Comparison of ENCODE assay signal across 11 mouse cellular contexts in genomic region chr19:47485997-47486566, GRCm38 (mm10). TPM values are rescaled to one million over a fixed set of nuclear protein-coding genes. Genes with fewer than 3 reads are reported as not detected.
DNase-seq lines count a peak whose midpoint lies in the region; ATAC-seq and TF ChIP-seq lines count a peak whose summit lies in the region.
"Had no signal": no experiment of that assay in that cellular context is flagged by ENCODE, and none has a peak within 500 bp of the region (broad histone marks: within the 10 kb centered on the region; RNA-seq: fewer than 3 reads in every experiment).

No protein-coding gene starts in this region.

- no peak for TF ChIP-seq CTCF in heart, postnatal 0 days (IDR thresholded peaks at IDR 0.05; ENCODE audit: low read depth)

- no peaks in the 10 kb centered on the region for H3K9me3 ChIP-seq in forebrain, embryonic 12.5 days
- H3K9me3 ChIP-seq in forebrain, embryonic 15.5 days: 0 out of 2 replicates have a peak, but pooled peaks cover 3% of the 10 kb centered on the region
- no peaks in the 10 kb centered on the region for H3K9me3 ChIP-seq in midbrain, embryonic 14.5 days (ENCODE audit: control insufficient read depth, low read length)
- H3K9me3 ChIP-seq in midbrain, embryonic 11.5 days (ENCODE audit: control insufficient read depth, low read length): no peaks in the 10 kb centered on the region
- peaks cover 10% of the 10 kb centered on the region for H3K9me3 ChIP-seq in heart, postnatal 0 days (replicated peaks; ENCODE audit: control insufficient read depth, low read length)
- H3K9me3 ChIP-seq in stomach, embryonic 16.5 days (replicated peaks; ENCODE audit: control insufficient read depth, low read length): peaks cover 7% of the 10 kb centered on the region; the same call in 1 of the 2 replicates

- WGBS in forebrain, embryonic 12.5 days: 57% methylated on average over 9 of the region's 9 CpGs
- 43% methylated on average over 9 of the region's 9 CpGs for WGBS in forebrain, embryonic 15.5 days
- WGBS in midbrain, embryonic 14.5 days: 45% methylated on average over 9 of the region's 9 CpGs
- WGBS in midbrain, embryonic 11.5 days: 52% methylated on average over 9 of the region's 9 CpGs
- WGBS in heart, postnatal 0 days: 6% methylated on average over 9 of the region's 9 CpGs
- 24% methylated on average over 9 of the region's 9 CpGs for WGBS in stomach, embryonic 16.5 days

- ATAC-seq in forebrain, embryonic 12.5 days (ENCODE audit: low FRiP score): no peak
- no peak for ATAC-seq in forebrain, embryonic 15.5 days (replicated peaks)
- ATAC-seq in midbrain, embryonic 14.5 days (ENCODE audit: low FRiP score, low TSS enrichment): no peak
- ATAC-seq in midbrain, embryonic 11.5 days (ENCODE audit: low FRiP score): no peak
- ATAC-seq in heart, postnatal 0 days (ENCODE audit: insufficient read depth, low read depth): peak; percentile 91
- peak; percentile 84 for ATAC-seq in stomach, embryonic 16.5 days (ENCODE audit: insufficient read depth, low FRiP score)
- ATAC-seq in activated CD4-positive, CD25-positive, alpha-beta regulatory T cell, adult 4 months: no peak

- no peaks in the 10 kb centered on the region for H3K27me3 ChIP-seq in forebrain, embryonic 12.5 days
- no peaks in the 10 kb centered on the region for H3K27me3 ChIP-seq in forebrain, embryonic 15.5 days
- H3K27me3 ChIP-seq in midbrain, embryonic 14.5 days (ENCODE audit: control insufficient read depth, insufficient read depth, low read length): no peaks in the 10 kb centered on the region
- H3K27me3 ChIP-seq in midbrain, embryonic 11.5 days (ENCODE audit: control insufficient read depth, insufficient read depth, low read length): no peaks in the 10 kb centered on the region
- no peaks in the 10 kb centered on the region for H3K27me3 ChIP-seq in heart, postnatal 0 days (ENCODE audit: control insufficient read depth, insufficient read depth, low read length)
- H3K27me3 ChIP-seq in stomach, embryonic 16.5 days (ENCODE audit: control insufficient read depth, insufficient read depth, low read length): no peaks in the 10 kb centered on the region
- H3K27me3 ChIP-seq: liver, embryonic 15.5 days had no signal

- H3K36me3 ChIP-seq in forebrain, embryonic 12.5 days (replicated peaks): no peaks in the 10 kb centered on the region
- H3K36me3 ChIP-seq in forebrain, embryonic 15.5 days: no peaks in the 10 kb centered on the region
- no peaks in the 10 kb centered on the region for H3K36me3 ChIP-seq in midbrain, embryonic 14.5 days (ENCODE audit: control insufficient read depth, insufficient read depth, low read length)
- no peaks in the 10 kb centered on the region for H3K36me3 ChIP-seq in midbrain, embryonic 11.5 days (ENCODE audit: control insufficient read depth, insufficient read depth, low read length)
- H3K36me3 ChIP-seq in heart, postnatal 0 days (replicated peaks; ENCODE audit: control insufficient read depth, insufficient read depth, low read length): no peaks in the 10 kb centered on the region
- H3K36me3 ChIP-seq in stomach, embryonic 16.5 days (ENCODE audit: control insufficient read depth, insufficient read depth, low read length): no peaks in the 10 kb centered on the region
- H3K36me3 ChIP-seq: liver, embryonic 15.5 days had no signal

- TF ChIP-seq EP300 in heart, postnatal 0 days (IDR thresholded peaks at IDR 0.05; ENCODE audit: low read depth): no peak

- no peak overlapping the region for H3K4me2 ChIP-seq in forebrain, embryonic 12.5 days
- no peak overlapping the region for H3K4me2 ChIP-seq in forebrain, embryonic 15.5 days (replicated peaks)
- H3K4me2 ChIP-seq in midbrain, embryonic 14.5 days (ENCODE audit: low read length): no peak overlapping the region
- no peak overlapping the region for H3K4me2 ChIP-seq in midbrain, embryonic 11.5 days
- peak overlapping the region; percentile 52 for H3K4me2 ChIP-seq in heart, postnatal 0 days (ENCODE audit: low read depth, low read length)
- peak overlapping the region; percentile 28; the same call in 1 of the 2 replicates for H3K4me2 ChIP-seq in stomach, embryonic 16.5 days (ENCODE audit: low read depth, low read length)
- H3K4me2 ChIP-seq: liver, embryonic 15.5 days had no signal

- peak overlapping the region; percentile 37; the same call in 1 of the 2 replicates for H3K27ac ChIP-seq in forebrain, embryonic 12.5 days
- no peak overlapping the region for H3K27ac ChIP-seq in forebrain, embryonic 15.5 days (replicated peaks)
- H3K27ac ChIP-seq in midbrain, embryonic 14.5 days (replicated peaks; ENCODE audit: low read depth, low read length): no peak overlapping the region
- no peak overlapping the region for H3K27ac ChIP-seq in midbrain, embryonic 11.5 days (ENCODE audit: low read depth, low read length)
- H3K27ac ChIP-seq in heart, postnatal 0 days (ENCODE audit: low read depth): peak overlapping the region; percentile 91
- peak overlapping the region; percentile 77 for H3K27ac ChIP-seq in stomach, embryonic 16.5 days (ENCODE audit: low read length)
- H3K27ac ChIP-seq: liver, embryonic 15.5 days had no signal

- H3K4me3 ChIP-seq in forebrain, embryonic 12.5 days (replicated peaks): no peak overlapping the region
- no peak overlapping the region for H3K4me3 ChIP-seq in forebrain, embryonic 15.5 days
- H3K4me3 ChIP-seq in midbrain, embryonic 14.5 days (replicated peaks; ENCODE audit: low read depth, low read length): no peak overlapping the region
- H3K4me3 ChIP-seq in midbrain, embryonic 11.5 days (ENCODE audit: low read depth, low read length): no peak overlapping the region
- peak overlapping the region; percentile 13 for H3K4me3 ChIP-seq in heart, postnatal 0 days (ENCODE audit: low read depth, low read length)
- H3K4me3 ChIP-seq in stomach, embryonic 16.5 days (replicated peaks; ENCODE audit: low read length): no peak overlapping the region
- H3K4me3 ChIP-seq: liver, embryonic 15.5 days had no signal

- H3K4me1 ChIP-seq in forebrain, embryonic 12.5 days: peaks cover 13% of the 10 kb centered on the region
- no peaks in the 10 kb centered on the region for H3K4me1 ChIP-seq in forebrain, embryonic 15.5 days
- peaks cover 5% of the 10 kb centered on the region; the same call in 1 of the 2 replicates for H3K4me1 ChIP-seq in midbrain, embryonic 14.5 days (ENCODE audit: control insufficient read depth, insufficient read depth, low read length)
- no peaks in the 10 kb centered on the region for H3K4me1 ChIP-seq in midbrain, embryonic 11.5 days (ENCODE audit: control insufficient read depth, insufficient read depth, low read length)
- H3K4me1 ChIP-seq in heart, postnatal 0 days (ENCODE audit: control insufficient read depth, insufficient read depth): peaks cover 7% of the 10 kb centered on the region; the same call in 1 of the 2 replicates
- peaks cover 3% of the 10 kb centered on the region; the same call in 1 of the 2 replicates for H3K4me1 ChIP-seq in stomach, embryonic 16.5 days (ENCODE audit: control insufficient read depth, insufficient read depth, low read length)
- H3K4me1 ChIP-seq: liver, embryonic 15.5 days had no signal

- DNase-seq in midbrain, embryonic 14.5 days: peak; percentile 35
- DNase-seq in midbrain, embryonic 11.5 days (ENCODE audit: low spot score, missing footprints): no peak
- DNase-seq in heart, postnatal 0 days (ENCODE audit: low spot score): peak; percentile 94
- no peak for DNase-seq in thymus, postnatal 10 days (ENCODE audit: low spot score in 2 of 2)
- DNase-seq: embryo, embryonic 11 days; thymus, postnatal 4 days had no signal

- no peak overlapping the region for H3K9ac ChIP-seq in forebrain, embryonic 12.5 days
- H3K9ac ChIP-seq in forebrain, embryonic 15.5 days (replicated peaks): no peak overlapping the region
- H3K9ac ChIP-seq in midbrain, embryonic 14.5 days (replicated peaks; ENCODE audit: low read length): no peak overlapping the region
- no peak overlapping the region for H3K9ac ChIP-seq in midbrain, embryonic 11.5 days (ENCODE audit: low read length)
- peak overlapping the region; percentile 35; the same call in 1 of the 2 replicates for H3K9ac ChIP-seq in heart, postnatal 0 days (replicated peaks; ENCODE audit: low read depth, low read length)
- peak overlapping the region; percentile 54 for H3K9ac ChIP-seq in stomach, embryonic 16.5 days (ENCODE audit: low read length)
- H3K9ac ChIP-seq: liver, embryonic 15.5 days had no signal

RNA-seq across cellular contexts. Expression of gene Sh3pxd2a, which starts 21.9 kb away (rescaled TPM):
- polyA plus RNA-seq in forebrain, embryonic 12.5 days (2016; fragmentation: Nextera tagmentation; extraction: Ambion mirVana): 3.7 TPM in 2 replicates
- polyA plus RNA-seq in forebrain, embryonic 15.5 days (2015; fragmentation: Nextera tagmentation; extraction: Ambion mirVana): 2.0 and 2.2 TPM in 2 replicates
- polyA plus RNA-seq in midbrain, embryonic 14.5 days (2014; fragmentation: Nextera tagmentation; extraction: Ambion mirVana): 2.0 and 2.4 TPM in 2 replicates
- 4.0 and 4.1 TPM in 2 replicates for polyA plus RNA-seq in midbrain, embryonic 11.5 days (2014; fragmentation: Nextera tagmentation; extraction: Ambion mirVana)
- total RNA-seq in heart, postnatal 0 days (2014; rRNA removed; ENCODE audit: low replicate concordance): 45.0 and 47.2 TPM in 2 replicates
- 2.9 and 3.4 TPM in 2 replicates for polyA plus RNA-seq in heart, postnatal 0 days (2015; fragmentation: Nextera tagmentation; extraction: Ambion mirVana)
- polyA plus RNA-seq in stomach, embryonic 16.5 days (2015; fragmentation: Nextera tagmentation; extraction: Ambion mirVana): 6.3 and 6.6 TPM in 2 replicates
- under 1 TPM; 0.60 to 0.79 TPM for polyA plus RNA-seq in activated CD4-positive, CD25-positive, alpha-beta regulatory T cell, adult 4 months (2017; shearing (Covaris generic))

RNA-seq across cellular contexts. Expression of gene Stn1, which starts 51.2 kb away (rescaled TPM):
- 37.2 and 45.3 TPM in 2 replicates for polyA plus RNA-seq in forebrain, embryonic 12.5 days (2016; fragmentation: Nextera tagmentation; extraction: Ambion mirVana)
- polyA plus RNA-seq in forebrain, embryonic 15.5 days (2015; fragmentation: Nextera tagmentation; extraction: Ambion mirVana): 33.6 and 36.2 TPM in 2 replicates
- polyA plus RNA-seq in midbrain, embryonic 14.5 days (2014; fragmentation: Nextera tagmentation; extraction: Ambion mirVana): 25.0 and 30.4 TPM in 2 replicates
- polyA plus RNA-seq in midbrain, embryonic 11.5 days (2014; fragmentation: Nextera tagmentation; extraction: Ambion mirVana): 43.9 and 49.1 TPM in 2 replicates
- 26.1 and 71.6 TPM in 2 replicates for total RNA-seq in heart, postnatal 0 days (2014; rRNA removed; ENCODE audit: low replicate concordance)
- 20.1 and 21.6 TPM in 2 replicates for polyA plus RNA-seq in heart, postnatal 0 days (2015; fragmentation: Nextera tagmentation; extraction: Ambion mirVana)
- 49.7 and 55.4 TPM in 2 replicates for polyA plus RNA-seq in stomach, embryonic 16.5 days (2015; fragmentation: Nextera tagmentation; extraction: Ambion mirVana)
- 10 to 100 TPM; 29.5 to 38.1 TPM for polyA plus RNA-seq in activated CD4-positive, CD25-positive, alpha-beta regulatory T cell, adult 4 months (2017; shearing (Covaris generic))

Comparison
In these comparisons a context has a peak if more than half of its experiments do, and no peak if none do; other contexts are left out.
1. H3K27ac ChIP-seq: peak in forebrain, embryonic 12.5 days (single experiment), heart, postnatal 0 days (single experiment) and stomach, embryonic 16.5 days (single experiment); none in forebrain, embryonic 15.5 days (single experiment), midbrain, embryonic 14.5 days (single experiment) and midbrain, embryonic 11.5 days (single experiment).
2. DNase-seq: peak in midbrain, embryonic 14.5 days (single experiment) and heart, postnatal 0 days (single experiment); none in midbrain, embryonic 11.5 days (single experiment) and thymus, postnatal 10 days (0 of 2).
3. ATAC-seq: peak in heart, postnatal 0 days (single experiment) and stomach, embryonic 16.5 days (single experiment); none in forebrain, embryonic 12.5 days (single experiment), forebrain, embryonic 15.5 days (single experiment), midbrain, embryonic 14.5 days (single experiment), midbrain, embryonic 11.5 days (single experiment) and activated CD4-positive, CD25-positive, alpha-beta regulatory T cell, adult 4 months (single experiment).
4. H3K4me2 ChIP-seq: peak in heart, postnatal 0 days (single experiment) and stomach, embryonic 16.5 days (single experiment); none in forebrain, embryonic 12.5 days (single experiment), forebrain, embryonic 15.5 days (single experiment), midbrain, embryonic 14.5 days (single experiment) and midbrain, embryonic 11.5 days (single experiment).
5. H3K9ac ChIP-seq: peak in heart, postnatal 0 days (single experiment) and stomach, embryonic 16.5 days (single experiment); none in forebrain, embryonic 12.5 days (single experiment), forebrain, embryonic 15.5 days (single experiment), midbrain, embryonic 14.5 days (single experiment) and midbrain, embryonic 11.5 days (single experiment).